Mouse (Mus musculus): ENCODE data around the gene Jmjd6. TPM values are rescaled to one million over a fixed set of nuclear protein-coding genes. Genes with fewer than 3 reads are reported as not detected.

Jmjd6 gene
- polyA plus RNA-seq, 1 experiment: 23.8 TPM

DNA sequence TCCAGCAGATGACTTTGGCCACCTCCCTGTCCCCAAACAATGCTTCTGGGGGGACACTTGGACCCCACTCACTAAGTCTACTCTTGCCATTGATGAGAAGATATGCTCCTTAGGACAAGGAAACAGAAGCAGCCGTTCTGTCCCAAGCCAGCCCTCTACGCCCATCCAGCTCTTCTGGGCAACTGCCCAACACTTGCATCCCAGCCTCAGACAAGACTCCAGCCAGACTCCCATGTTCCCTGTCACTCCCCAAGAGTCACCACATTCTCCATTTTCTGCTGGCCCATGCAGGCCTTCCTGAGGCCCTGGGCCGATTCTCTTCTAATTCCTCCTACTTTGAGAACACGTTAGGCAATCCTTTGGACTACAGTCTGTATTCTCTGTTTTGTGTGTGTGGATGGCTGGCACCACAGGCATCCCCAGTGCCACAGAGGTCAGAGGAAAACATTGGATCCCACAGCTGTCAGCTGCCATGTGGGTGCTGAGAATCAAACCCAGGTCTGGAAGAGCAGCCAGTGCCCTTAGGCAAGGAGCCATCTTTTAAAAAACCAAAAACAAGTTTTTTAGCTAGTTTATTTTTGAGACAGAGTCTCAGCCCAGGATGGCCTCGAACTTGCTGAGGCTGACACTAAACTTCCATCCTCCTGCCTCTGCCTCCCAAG is 23.2 kb downstream of the Jmjd6 start:
- Histone ChIP-seq H3K4me1 (ENCODE audit: control insufficient read depth, insufficient read depth, low read length) (peaks cover 37% of the 10 kb centered on the region), H3K4me3 (replicated peaks; ENCODE audit: extremely low read depth, low read depth, low read length) (no peak overlapping the region)
- TF ChIP-seq POLR2A (IDR thresholded peaks at IDR 0.05; ENCODE audit: borderline replicate concordance, extremely low read depth, low read depth, low read length): no peak
- no peak for TF ChIP-seq CTCF (IDR thresholded peaks at IDR 0.05; ENCODE audit: insufficient read depth, low read length)
- WGBS: 49% methylated on average over 5 of the region's 5 CpGs
- DNase-seq: no peak

- peaks cover 45% of the 10 kb centered on the region for H3K4me1 ChIP-seq (ENCODE audit: control insufficient read depth, insufficient read depth, low read length)
- no peak for DNase-seq
- 47% methylated on average over 8 of the region's 8 CpGs for WGBS
- TF ChIP-seq CTCF (IDR thresholded peaks at IDR 0.05; ENCODE audit: insufficient read depth, low read length): no peak
- TF ChIP-seq POLR2A (IDR thresholded peaks at IDR 0.05; ENCODE audit: borderline replicate concordance, extremely low read depth, low read depth, low read length): no peak
- no peak overlapping the region for H3K4me3 ChIP-seq (replicated peaks; ENCODE audit: extremely low read depth, low read depth, low read length)
Observed at GRCm38 (mm10) chr11:116818722-116819121, 24.5 kb downstream of the Jmjd6 start.

- no peak for DNase-seq
- Histone ChIP-seq H3K4me1 (ENCODE audit: control insufficient read depth, insufficient read depth, low read length) (peaks cover 57% of the 10 kb centered on the region), H3K4me3 (replicated peaks; ENCODE audit: extremely low read depth, low read depth, low read length) (no peak overlapping the region)
- TF ChIP-seq POLR2A (IDR thresholded peaks at IDR 0.05; ENCODE audit: borderline replicate concordance, extremely low read depth, low read depth, low read length) (no peak), CTCF (IDR thresholded peaks at IDR 0.05; ENCODE audit: insufficient read depth, low read length) (no peak)
- 91% methylated on average over 5 of the region's 5 CpGs for WGBS
Observed at GRCm38 (mm10) chr11:116817567-116817966, 25.7 kb downstream of the Jmjd6 start.

- Histone ChIP-seq H3K4me3 (replicated peaks; ENCODE audit: extremely low read depth, low read depth, low read length) (no peak overlapping the region), H3K4me1 (ENCODE audit: control insufficient read depth, insufficient read depth, low read length) (peaks cover 52% of the 10 kb centered on the region)
- no peak for DNase-seq
- 37% methylated on average over 5 of the region's 5 CpGs for WGBS
- TF ChIP-seq POLR2A (IDR thresholded peaks at IDR 0.05; ENCODE audit: borderline replicate concordance, extremely low read depth, low read depth, low read length): no peak
- no peak for TF ChIP-seq CTCF (IDR thresholded peaks at IDR 0.05; ENCODE audit: insufficient read depth, low read length)
Observed at GRCm38 (mm10) chr11:116816769-116817168, 26.5 kb downstream of the Jmjd6 start.

DNA sequence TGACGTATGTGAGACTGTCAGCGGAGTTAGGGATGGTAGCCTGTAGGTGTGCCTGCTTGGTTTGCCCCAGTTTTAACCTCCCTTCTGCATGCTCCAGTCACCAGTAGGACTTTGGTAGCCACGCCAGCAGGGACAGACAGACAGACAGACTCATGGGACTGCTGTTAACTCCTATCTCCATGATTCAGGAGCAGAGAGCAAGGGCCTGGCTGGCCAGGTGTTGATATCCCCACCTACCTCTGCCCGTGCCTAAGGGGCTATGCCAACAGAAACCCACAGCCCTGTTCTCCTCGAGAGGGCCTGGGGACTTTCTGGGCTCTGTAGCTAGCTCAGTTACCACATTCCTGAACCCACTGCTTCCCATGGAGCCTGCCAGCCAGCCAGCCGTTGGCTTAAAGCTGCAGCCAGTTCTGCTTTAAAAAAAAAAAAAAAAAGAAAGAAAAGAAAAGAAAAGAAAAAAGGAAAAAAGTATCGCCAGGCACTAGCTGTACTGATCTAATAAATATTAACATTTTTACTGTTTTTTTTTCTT is 28.3 kb downstream of the Jmjd6 start:
- TF ChIP-seq POLR2A (IDR thresholded peaks at IDR 0.05; ENCODE audit: borderline replicate concordance, extremely low read depth, low read depth, low read length): no peak; the same call in 1 of the 2 replicates
- TF ChIP-seq CTCF (IDR thresholded peaks at IDR 0.05; ENCODE audit: insufficient read depth, low read length): no peak
- peaks cover 40% of the 10 kb centered on the region for H3K4me1 ChIP-seq (ENCODE audit: control insufficient read depth, insufficient read depth, low read length)
- DNase-seq: no peak
- 34% methylated on average over 7 of the region's 7 CpGs for WGBS
- no peak overlapping the region for H3K4me3 ChIP-seq (replicated peaks; ENCODE audit: extremely low read depth, low read depth, low read length)

GRCm38 (mm10) chr11:116814076-116814883 is 29.0 kb downstream of the Jmjd6 start:
- H3K4me3 ChIP-seq (replicated peaks; ENCODE audit: extremely low read depth, low read depth, low read length): no peak overlapping the region
- H3K4me1 ChIP-seq (ENCODE audit: control insufficient read depth, insufficient read depth, low read length): peaks cover 37% of the 10 kb centered on the region
- no peak for DNase-seq
- WGBS: 22% methylated on average over 20 of the region's 20 CpGs
- TF ChIP-seq CTCF (IDR thresholded peaks at IDR 0.05; ENCODE audit: insufficient read depth, low read length) (no peak), POLR2A (IDR thresholded peaks at IDR 0.05; ENCODE audit: borderline replicate concordance, extremely low read depth, low read depth, low read length) (no peak)

DNA sequence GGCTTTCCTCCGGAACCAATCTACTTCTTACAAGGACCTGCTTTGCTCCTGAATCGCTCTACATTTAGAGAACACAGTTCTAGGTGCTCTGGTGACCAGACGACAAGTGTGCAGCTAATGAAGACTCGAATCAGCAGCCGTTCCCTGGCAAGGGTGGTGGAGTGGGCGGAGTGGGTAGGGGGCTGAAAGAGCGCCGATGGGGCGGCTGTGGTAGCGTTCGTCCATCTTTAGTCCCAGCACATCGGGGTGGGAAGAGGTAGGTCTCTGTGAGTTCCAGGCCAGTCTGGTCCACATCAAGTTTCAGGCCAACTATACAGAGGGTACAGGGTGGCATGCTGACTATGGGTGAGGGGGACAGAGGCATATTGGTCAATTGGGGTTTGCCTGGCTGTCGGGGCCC is 29.6 kb downstream of the Jmjd6 start:
- H3K4me1 ChIP-seq (ENCODE audit: control insufficient read depth, insufficient read depth, low read length): peaks cover 31% of the 10 kb centered on the region
- DNase-seq: no peak
- 81% methylated on average over 13 of the region's 13 CpGs for WGBS
- no peak overlapping the region for H3K4me3 ChIP-seq (replicated peaks; ENCODE audit: extremely low read depth, low read depth, low read length)
- TF ChIP-seq CTCF (IDR thresholded peaks at IDR 0.05; ENCODE audit: insufficient read depth, low read length) (no peak), POLR2A (IDR thresholded peaks at IDR 0.05; ENCODE audit: borderline replicate concordance, extremely low read depth, low read depth, low read length) (no peak)

GRCm38 (mm10) chr11:116812793-116813529 is 30.3 kb downstream of the Jmjd6 start:
- Histone ChIP-seq H3K4me3 (replicated peaks; ENCODE audit: extremely low read depth, low read depth, low read length) (no peak overlapping the region), H3K4me1 (ENCODE audit: control insufficient read depth, insufficient read depth, low read length) (peaks cover 31% of the 10 kb centered on the region)
- no peak for TF ChIP-seq CTCF (IDR thresholded peaks at IDR 0.05; ENCODE audit: insufficient read depth, low read length)
- no peak for TF ChIP-seq POLR2A (IDR thresholded peaks at IDR 0.05; ENCODE audit: borderline replicate concordance, extremely low read depth, low read depth, low read length)
- WGBS: 62% methylated on average over 21 of the region's 21 CpGs
- DNase-seq: no peak
